29 mouse cellular contexts compared by ENCODE assay signal in the genomic region with DNA sequence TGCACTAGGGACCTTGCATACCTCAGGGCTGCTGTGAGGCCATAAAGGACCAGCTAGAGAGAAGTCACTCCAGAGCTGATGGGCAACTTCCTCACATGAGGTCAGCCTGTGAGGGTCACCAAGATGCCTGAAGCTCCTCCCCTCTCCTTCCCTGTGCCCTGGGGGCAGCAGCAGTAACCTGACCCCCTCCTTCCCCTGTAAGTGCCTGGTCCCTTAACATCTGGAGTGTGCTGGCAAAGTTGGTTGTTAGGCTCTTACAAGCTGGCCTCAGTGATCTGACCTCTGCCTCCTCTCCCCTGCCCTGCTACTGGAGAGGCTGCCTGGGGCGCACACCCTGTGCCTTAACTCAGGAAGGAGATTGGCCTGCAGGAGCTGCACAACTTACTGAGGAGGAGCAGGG.
A peak's percentile ranks its signal among the peaks of the same experiment; 100 is the strongest.
DNase-seq lines count a peak whose midpoint lies in the region; ATAC-seq lines count a peak whose summit lies in the region.
"Had no signal": no experiment of that assay in that cellular context is flagged by ENCODE, and none has a peak within 500 bp of the region (broad histone marks: within the 10 kb centered on the region; RNA-seq: fewer than 3 reads in every experiment).

No protein-coding gene starts in this region.

- no peak for ATAC-seq in megakaryocyte, adult 5-6 weeks (ENCODE audit: poor library complexity, severe bottlenecking)
- ATAC-seq: forebrain, embryonic 14.5 days; forebrain, postnatal 0 days; intestine, postnatal 0 days; Patski had no signal

- 24% methylated on average over 1 of the region's 1 CpGs for WGBS in embryonic facial prominence, embryonic 10.5 days
- WGBS in limb, embryonic 10.5 days, result 20% methylated on average over 1 of the region's 1 CpGs

- H3K4me1 ChIP-seq in megakaryocyte, embryonic 14.5 days, result peaks cover 71% of the 10 kb centered on the region
- peaks cover 33% of the 10 kb centered on the region for H3K4me1 ChIP-seq in embryonic facial prominence, embryonic 10.5 days
- peaks cover 43% of the 10 kb centered on the region for H3K4me1 ChIP-seq in limb, embryonic 10.5 days
- H3K4me1 ChIP-seq: embryonic facial prominence, embryonic 15.5 days had no signal

- peak; percentile 44 for DNase-seq in embryo, embryonic 10.5 days (ENCODE audit: low spot score)
- DNase-seq in embryonic facial prominence, embryonic 10.5 days (ENCODE audit: low spot score), result peak; percentile 72
- peak; percentile 63 for DNase-seq in limb, embryonic 10.5 days (ENCODE audit: low spot score)
- DNase-seq in right cerebral cortex, adult 2 months (ENCODE audit: low spot score in 2 of 2), result no peak
- no peak for DNase-seq in gastrocnemius, adult 18-20 months (ENCODE audit: low spot score)
- DNase-seq in right cerebral cortex, postnatal 25 days, result no peak
- DNase-seq: adrenal gland, postnatal 10 days; adrenal gland, postnatal 36 days; B cell, adult 2 months; cerebellum, adult 18-20 months; cerebellum, adult 9-11 months; cerebellum, postnatal 25 days; forebrain, postnatal 0 days; gastrocnemius, postnatal 25 days; heart, adult 18-20 months; heart, postnatal 10 days; heart, postnatal 36 days had no signal

- H3K27ac ChIP-seq in embryonic facial prominence, embryonic 10.5 days (replicated peaks), result peak overlapping the region; percentile 44; the same call in 1 of the 2 replicates
- H3K27ac ChIP-seq in limb, embryonic 10.5 days, result peak overlapping the region; percentile 69
- H3K27ac ChIP-seq: embryonic facial prominence, embryonic 12.5 days; embryonic facial prominence, embryonic 15.5 days; heart, embryonic 15.5 days; hindbrain, embryonic 14.5 days had no signal

- H3K4me3 ChIP-seq in megakaryocyte, embryonic 14.5 days (replicated peaks), result peak overlapping the region; percentile 24
- H3K4me3 ChIP-seq in embryonic facial prominence, embryonic 10.5 days, result no peak overlapping the region
- no peak overlapping the region for H3K4me3 ChIP-seq in limb, embryonic 10.5 days
- H3K4me3 ChIP-seq: embryonic facial prominence, embryonic 12.5 days; embryonic facial prominence, embryonic 15.5 days; heart, embryonic 12.5 days; heart, embryonic 15.5 days had no signal

- peaks cover 2% of the 10 kb centered on the region for H3K27me3 ChIP-seq in megakaryocyte, embryonic 14.5 days (replicated peaks)
- no peaks in the 10 kb centered on the region for H3K27me3 ChIP-seq in embryonic facial prominence, embryonic 10.5 days (replicated peaks; ENCODE audit: low read depth, poor library complexity, severe bottlenecking)
- no peaks in the 10 kb centered on the region for H3K27me3 ChIP-seq in limb, embryonic 10.5 days (ENCODE audit: low read depth, poor library complexity, severe bottlenecking)
- H3K27me3 ChIP-seq: CH12.LX; embryonic facial prominence, embryonic 12.5 days; embryonic facial prominence, embryonic 15.5 days; heart, embryonic 12.5 days; heart, embryonic 15.5 days; Patski had no signal

- peaks cover 8% of the 10 kb centered on the region for H3K9me3 ChIP-seq in megakaryocyte, embryonic 14.5 days
- no peaks in the 10 kb centered on the region for H3K9me3 ChIP-seq in embryonic facial prominence, embryonic 10.5 days
- no peaks in the 10 kb centered on the region for H3K9me3 ChIP-seq in limb, embryonic 10.5 days (replicated peaks)
- H3K9me3 ChIP-seq: embryonic facial prominence, embryonic 12.5 days; embryonic facial prominence, embryonic 15.5 days; heart, embryonic 12.5 days; heart, embryonic 15.5 days had no signal

- H3K36me3 ChIP-seq in megakaryocyte, embryonic 14.5 days (replicated peaks; ENCODE audit: low read length), result peaks cover 74% of the 10 kb centered on the region
- peaks cover 3% of the 10 kb centered on the region; the same call in 1 of the 2 replicates for H3K36me3 ChIP-seq in embryonic facial prominence, embryonic 10.5 days (replicated peaks)
- no peaks in the 10 kb centered on the region for H3K36me3 ChIP-seq in limb, embryonic 10.5 days
- H3K36me3 ChIP-seq: embryonic facial prominence, embryonic 12.5 days; embryonic facial prominence, embryonic 15.5 days; G1E; heart, embryonic 15.5 days had no signal

Comparison
In these comparisons a context has a peak if more than half of its experiments do, and no peak if none do; other contexts are left out.
1. DNase-seq: peak in embryo, embryonic 10.5 days (single experiment), embryonic facial prominence, embryonic 10.5 days (single experiment) and limb, embryonic 10.5 days (single experiment); none in right cerebral cortex, adult 2 months (0 of 2), gastrocnemius, adult 18-20 months (single experiment) and right cerebral cortex, postnatal 25 days (single experiment).